Mouse (Mus musculus) urinary bladder, adult 2 months (tissue): ENCODE measurements around the gene Abcf2. TPM values are rescaled to one million over a fixed set of nuclear protein-coding genes. Genes with fewer than 3 reads are reported as not detected.
A peak's percentile ranks its signal among the peaks of the same experiment; 100 is the strongest.

ENCODE experiments used
- DNase-seq: peaks from one replicate; pipeline ENCODE4 v3.0.0; 2022; ENCODE audit warnings: low spot score
- polyA plus RNA-seq: library from polyadenylated mRNA; depleted of rRNA; stranded (reverse); fragments of >200 nt; gene quantifications from 2 replicates; pipeline ENCODE4 v1.2.3, GENCODE M21; 2012

The Abcf2 gene
- polyA plus RNA-seq, 1 experiment, result 50.0 TPM

DNA sequence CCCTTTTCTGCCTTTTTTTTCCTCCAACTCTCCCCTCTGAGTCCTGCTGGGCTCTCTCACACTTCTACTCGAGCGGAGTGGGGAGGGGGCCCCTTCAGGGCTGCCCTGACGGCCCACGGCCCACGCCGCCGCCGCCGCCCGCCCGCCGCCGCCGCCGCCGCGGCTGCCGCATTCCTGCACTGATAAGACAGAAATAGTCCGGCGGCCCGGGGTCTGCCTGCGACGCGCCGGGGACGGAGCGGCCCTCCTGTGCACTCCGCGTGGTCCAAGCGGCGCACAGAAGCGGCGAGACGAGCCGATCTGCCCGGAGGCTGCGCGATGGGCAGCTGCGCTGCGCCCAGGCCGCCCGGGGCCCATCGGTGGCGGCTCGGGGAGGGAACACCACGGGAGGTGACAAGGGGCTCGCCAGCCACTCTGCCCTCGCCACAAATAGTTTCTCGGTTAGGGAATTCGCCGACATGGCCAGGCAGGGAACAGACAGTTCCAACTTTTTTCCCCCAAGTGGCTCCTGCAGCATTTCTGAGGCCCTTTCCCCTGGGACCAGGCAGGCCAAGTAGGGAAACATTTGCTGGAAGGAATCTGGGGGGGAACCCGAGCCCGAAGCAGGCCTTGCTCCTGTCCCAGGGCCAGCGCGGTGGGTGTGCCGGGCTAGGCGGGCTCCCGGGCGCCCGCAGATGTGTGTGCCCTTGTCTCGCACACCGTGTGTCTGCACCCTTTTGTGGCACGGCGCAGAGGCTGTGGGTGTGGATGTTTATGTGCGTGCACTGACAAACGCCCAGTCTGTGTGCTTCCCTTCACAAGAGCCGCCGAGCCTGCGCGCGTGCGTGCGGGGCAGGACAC lies 24.9 kb upstream of the Abcf2 start:
- DNase-seq, result peak; percentile 68

DNA sequence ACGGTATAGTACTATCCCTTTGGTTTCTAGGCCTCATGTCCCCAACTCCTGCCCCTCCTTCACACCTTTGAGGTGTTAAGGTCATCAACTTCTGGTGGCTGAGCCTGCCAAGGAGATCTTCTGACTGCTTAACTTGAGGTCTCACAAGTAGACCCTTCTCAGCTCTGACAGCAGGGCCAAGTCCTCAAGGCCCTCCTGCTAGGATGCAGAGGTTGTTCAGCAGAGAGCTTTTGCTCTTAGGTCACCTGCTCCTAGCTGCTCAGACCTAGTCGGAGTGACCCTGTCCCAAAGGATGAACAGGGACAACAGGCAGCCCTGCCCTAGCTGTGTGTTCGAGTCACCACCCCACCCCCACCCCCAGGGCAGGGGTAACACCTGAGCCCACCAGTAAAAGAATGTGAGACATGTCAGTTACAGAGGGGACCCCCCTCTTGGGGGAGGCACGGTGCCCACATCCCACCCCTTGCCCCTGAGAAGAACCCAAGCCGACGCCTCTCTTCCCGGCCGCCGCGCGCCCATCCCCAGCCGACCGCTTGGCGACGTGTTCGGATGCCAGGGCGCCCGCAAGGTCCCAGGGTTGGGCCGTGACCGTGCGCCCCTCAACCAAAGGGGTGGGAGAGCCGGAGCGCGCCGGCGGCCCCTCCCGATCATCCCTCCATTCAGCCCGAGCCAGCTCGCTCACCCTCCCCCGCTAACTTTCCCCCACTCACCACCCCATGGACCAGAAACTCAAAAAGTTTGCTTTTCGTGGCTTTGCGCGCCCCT lies 24.0 kb upstream of the Abcf2 start:
- DNase-seq, result no peak

DNA sequence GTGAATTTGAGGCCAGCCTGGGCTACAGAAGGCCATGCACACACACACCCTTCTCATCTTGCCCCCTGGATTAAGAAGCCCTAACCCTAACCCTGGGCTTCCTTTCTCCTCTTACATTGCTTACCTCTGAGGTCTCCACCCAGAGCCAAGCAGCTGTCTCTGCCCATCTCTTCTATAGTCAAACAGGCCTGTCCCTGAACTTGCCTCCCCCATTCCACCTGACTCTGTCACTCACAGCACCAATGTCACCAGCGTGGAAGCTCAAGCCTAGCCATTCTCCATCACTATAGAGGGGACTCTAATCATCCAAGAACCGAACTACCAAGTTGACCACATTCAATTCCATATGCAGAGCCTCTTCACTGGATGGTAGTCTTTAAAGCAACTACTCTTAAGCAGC lies 23.0 kb upstream of the Abcf2 start:
- no peak for DNase-seq

DNA sequence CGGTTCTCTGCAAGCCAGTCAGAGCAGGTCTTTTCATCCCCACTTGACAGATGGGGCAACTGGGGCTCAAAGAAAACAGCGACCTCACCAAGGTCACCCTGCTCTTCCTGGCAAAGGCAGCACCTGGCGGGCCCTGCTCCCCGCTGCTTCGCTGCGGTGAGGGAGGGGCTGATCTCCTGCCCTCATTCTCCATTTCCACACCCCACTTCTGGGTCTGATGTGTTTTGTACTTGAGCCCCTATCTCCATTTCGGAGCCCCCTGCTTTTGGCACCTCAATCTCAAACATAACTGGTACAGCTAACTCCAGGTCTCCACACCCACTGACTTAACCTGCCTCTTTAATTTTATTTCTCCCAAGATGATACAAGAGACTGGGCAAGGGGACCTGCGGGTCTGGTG lies 21.9 kb upstream of the Abcf2 start:
- no peak for DNase-seq

DNA sequence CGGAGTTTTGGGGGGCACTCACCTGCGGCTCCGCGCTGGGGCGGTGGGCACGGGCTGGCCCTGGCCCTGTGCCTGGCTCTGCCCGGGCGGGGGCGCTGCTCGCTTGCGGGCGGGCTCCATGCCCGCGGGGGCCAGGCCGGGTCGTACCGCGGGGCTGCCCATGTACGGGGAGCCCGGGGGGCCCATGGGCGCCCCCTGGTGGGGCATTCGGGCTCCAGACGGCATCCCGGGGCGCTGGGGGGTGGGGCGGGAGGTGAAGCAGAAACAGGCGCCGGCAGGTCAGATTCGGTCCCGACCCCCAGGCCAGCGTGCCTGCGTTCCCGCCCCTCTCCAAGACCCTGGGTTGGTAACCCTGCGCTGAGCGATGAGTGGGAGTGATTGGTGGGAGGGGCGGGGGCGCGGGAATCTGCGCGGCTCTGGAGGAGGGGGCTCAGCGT lies 21.3 kb upstream of the Abcf2 start:
- peak; percentile 61 for DNase-seq

DNA sequence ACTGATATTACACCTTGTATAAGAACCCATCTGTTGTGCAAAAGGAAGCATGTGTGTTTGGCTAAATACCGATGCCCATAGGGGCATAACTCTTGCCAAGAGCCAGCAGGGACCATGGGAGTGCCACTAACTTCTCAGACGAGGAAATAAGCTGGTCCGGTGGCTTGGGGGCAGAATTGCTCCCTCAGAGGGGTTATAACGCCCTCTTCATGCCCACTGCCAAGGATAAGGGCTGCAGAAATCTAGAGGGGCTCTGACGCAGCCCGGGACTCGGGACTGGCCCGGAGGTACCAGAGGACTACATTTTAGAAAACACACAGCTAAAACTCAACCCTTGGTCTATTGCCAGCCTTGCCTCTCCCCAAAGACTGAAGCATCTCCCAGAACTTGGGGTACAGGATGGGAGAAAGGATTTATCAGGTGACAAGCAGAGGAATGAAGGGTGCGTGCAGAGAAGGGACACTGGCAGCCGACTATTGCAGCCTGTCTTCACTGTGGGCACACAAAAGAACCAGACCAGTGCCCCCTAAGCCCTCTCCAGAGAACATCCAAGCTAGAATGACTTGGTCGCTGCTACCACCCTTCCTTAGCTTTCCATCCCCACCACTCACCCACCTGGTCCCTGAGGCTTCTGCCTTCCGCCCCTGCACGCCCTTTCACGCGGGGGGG lies 20.8 kb upstream of the Abcf2 start:
- DNase-seq, result no peak

DNA sequence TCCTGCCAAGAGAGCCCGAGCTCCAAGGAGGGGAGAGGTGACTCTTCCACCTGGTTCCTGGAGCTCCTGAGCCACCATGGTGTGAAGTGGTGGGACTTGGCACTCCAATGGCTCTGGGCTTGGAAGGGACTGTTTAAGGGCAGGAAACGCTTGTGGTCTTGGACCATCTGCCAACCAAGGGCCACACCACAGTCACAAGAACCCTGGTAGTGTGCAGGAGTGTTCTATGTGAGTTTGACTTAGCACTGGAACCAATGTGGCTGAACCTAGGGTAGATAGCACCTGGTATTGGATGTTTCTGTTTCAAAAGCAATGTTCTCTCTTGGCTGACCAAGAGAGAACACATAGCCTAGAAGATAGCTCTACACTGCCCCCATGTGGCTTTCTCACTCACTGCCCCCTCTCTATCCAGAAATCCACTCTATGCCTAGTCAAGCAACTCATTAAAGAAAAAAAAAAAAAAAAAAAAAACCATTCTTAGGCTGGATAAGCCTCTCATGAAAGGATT lies 20.0 kb upstream of the Abcf2 start:
- no peak for DNase-seq

DNA sequence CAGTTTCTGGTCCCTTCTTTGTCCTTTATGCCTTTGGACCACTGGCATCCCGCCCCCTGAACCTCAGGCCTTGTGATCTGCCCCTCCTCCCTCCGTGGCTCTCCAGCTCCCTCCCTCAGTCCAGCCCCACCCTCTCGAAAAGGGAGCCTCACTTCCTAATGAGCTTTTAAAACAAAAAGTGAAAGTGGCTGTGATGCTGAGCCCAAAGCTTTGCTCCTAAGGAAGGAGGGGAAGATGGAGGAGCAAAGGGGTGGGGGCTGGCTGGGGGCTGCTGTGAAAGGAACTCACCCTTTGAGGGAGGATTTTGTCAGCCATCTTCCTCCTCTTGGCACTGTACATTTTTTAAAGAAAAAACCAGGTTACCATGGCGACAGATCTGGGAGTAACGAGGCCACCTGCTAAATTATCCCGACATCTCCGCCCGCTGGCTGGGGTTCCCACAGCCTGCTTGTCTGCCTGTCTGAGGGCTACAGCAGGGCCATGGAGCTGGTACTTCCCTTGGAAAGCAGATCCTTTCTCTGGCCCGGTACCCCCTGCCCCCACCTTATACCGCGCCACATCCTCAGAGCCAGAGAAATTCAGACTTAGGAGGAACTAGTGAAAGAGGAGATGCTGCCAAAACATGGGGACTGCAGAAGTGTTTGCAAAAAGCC lies 19.4 kb upstream of the Abcf2 start:
- DNase-seq, result no peak

DNA sequence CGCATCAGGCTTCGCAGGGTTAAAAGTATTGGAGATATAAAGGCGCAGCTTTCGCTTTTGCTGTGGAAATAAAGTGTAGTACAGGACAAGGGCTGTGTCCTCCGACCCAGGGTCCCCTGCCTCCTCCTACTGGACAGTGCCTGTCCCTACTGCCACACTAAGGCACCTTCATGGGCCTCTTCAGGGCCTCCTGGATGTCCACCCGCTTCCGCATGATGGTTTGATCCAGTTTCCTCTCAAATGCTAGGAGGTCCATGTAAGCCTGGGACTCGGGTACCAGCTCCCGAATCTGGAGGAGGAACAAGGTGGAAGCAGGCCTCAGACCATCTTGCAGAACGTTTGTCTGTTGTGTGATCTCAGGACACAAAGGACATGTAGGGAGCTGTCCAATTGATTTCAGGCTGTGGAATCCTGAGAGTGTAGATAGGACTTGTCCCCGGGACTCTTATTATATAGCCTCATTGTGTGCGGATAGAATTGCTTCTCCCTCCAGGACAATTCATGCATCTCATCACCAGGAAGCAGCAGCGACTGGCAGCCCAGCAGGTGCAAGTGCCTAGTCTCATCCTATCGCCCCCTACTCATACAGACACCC lies 18.6 kb upstream of the Abcf2 start:
- DNase-seq, result no peak

DNA sequence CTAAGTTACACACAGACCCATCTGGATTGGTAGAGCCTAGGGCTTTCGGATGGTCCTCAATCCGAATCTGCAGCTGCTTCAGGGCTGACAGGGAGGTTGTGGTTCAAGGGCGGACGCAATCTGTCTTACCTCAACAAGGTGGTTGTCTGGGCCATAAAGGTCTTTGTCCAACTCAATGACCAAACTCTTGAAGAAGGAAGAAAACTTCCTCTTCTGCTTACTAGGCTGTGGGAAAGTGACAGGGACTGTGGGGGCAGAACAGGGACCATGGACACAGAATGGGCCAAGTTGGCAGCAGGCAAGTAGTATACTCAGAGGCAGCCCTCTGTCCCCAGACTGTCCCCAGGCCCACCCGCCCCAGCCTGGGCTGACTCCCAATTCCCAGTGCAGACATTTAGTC lies 18.0 kb upstream of the Abcf2 start:
- no peak for DNase-seq

DNA sequence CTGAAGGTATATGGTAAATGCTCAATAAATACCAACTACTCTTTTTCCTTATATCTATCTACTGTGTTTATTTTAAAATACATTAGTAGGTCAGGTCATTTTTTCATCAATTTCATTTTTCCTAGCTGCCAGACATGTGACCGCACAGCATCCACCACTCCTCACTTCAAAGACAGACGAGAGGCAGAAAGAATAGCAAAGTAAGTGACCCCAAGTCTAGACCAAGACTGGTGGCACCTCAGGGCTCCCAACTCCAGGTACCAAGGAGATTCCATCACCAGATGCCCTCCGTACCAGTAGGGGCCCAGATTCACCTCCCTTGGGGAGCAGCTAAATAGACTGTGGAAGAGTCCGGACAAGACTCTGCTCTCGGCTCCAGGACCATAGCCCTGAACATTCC lies 17.1 kb upstream of the Abcf2 start:
- DNase-seq, result no peak

DNA sequence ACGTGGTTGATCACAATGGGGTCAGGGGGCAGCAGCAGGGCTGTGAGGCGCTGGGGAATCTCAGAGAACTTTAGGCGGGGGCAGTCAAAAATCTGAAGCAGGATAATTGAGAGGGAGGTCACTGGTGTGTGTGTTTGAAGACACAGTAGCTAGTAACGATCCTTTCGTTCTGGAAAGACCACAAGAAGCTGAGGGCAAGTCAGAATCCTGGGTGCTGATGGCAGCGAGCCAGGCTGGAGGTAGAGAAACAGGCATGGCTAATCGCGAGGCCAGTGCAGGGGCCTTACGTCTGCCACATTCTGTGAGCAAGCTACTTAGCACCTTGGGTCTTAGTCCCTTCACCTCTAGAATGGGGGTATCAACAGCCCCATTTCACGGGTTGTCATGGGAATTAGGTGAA lies 16.7 kb upstream of the Abcf2 start:
- DNase-seq, result no peak

DNA sequence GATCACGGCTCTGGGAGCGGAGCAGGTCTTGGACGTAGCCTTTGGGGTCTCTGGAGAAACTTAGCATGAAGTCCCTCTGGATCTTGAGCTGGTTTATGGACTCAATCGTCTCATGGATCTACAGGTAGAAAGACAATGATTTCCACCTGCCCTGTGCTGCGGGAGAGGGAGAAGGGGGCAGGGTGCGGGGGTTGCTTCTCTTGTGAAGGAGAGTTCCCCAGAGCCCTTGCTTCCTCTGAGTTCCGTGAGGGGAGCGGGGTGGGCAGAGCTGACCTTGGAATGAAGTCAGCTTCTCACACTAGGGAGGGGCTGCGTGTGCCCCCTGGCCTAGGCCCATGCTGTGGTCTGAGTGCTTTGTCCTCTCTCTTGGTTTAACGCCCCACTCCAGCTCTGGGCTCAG lies 16.0 kb upstream of the Abcf2 start:
- DNase-seq, result no peak

DNA sequence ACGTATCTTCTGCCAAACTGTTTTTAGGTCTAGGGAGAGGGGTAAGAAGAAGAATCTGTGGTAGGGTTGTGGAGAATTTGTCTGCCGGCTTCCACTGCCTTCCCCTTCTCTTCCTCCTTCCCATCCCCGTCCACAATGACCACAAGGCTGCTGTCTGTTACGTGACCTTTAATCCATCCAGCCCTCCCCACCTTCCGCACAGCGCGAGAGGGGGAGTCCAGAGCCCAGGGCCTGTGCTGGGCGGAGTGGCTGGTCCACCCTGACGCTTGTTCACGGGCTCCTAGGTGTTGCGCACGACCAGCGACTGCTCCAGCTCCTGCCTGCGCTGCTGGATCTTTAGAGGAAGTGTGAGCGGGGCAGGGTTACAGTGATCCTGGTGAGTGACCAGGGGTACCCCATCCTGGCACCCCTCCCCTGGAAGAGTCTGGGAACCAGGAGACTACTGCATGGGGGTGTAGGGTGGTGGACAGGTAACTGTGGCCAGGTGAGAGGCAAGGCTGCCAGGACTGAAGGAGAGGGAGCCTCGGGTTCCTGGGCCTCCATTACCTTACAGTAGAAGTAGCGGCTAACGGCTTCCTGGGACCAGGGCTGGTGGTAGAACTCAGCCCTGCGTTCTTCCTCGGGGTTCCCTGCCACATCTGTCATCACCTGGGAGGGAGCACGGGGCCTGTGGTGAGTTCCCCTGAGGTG lies 15.3 kb upstream of the Abcf2 start:
- no peak for DNase-seq

DNA sequence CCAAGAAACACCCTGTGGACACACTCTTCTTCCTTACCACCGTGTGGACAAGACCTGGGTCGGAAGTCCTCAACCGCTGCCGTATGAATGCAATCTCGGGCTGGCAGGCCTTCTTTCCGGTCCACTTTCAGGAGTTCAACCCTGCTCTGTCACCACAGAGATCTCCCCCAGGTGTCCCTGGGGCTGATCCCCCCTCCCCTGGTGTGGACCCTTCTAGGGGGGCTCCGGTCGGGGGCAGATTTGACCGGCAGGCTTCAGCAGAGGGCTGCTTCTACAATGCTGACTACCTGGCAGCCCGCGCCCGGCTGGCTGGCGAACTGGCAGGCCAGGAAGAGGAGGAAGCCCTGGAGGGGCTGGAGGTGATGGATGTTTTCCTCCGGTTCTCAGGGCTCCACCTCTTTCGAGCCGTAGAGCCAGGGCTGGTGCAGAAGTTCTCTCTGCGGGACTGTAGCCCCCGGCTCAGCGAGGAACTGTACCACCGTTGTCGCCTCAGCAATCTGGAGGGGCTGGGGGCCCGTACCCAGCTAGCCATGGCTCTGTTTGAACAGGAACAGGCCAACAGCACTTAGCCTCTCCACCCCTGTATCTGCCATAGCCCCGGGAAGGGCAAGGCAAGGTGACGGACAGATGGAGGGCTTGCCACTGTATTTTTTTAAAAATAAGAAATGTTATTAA lies 14.7 kb upstream of the Abcf2 start:
- no peak for DNase-seq

DNA sequence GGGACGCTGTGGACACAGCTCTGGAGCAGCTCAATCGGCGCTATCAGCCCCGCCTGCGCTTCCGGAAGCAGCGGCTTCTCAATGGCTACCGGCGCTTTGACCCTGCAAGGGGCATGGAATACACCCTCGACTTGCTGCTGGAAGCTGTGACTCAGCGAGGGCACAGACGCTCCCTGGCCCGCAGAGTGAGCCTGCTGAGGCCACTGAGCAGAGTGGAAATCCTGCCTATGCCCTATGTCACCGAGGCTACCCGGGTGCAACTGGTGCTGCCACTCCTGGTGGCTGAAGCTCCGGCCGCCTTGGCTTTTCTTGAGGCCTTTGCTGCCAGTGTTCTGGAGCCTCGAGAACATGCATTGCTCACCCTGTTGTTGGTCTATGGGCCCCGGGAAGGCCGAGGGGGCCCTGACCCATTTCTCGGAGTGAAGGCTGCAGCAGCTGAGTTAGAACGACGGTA lies 14.0 kb upstream of the Abcf2 start:
- no peak for DNase-seq

DNA sequence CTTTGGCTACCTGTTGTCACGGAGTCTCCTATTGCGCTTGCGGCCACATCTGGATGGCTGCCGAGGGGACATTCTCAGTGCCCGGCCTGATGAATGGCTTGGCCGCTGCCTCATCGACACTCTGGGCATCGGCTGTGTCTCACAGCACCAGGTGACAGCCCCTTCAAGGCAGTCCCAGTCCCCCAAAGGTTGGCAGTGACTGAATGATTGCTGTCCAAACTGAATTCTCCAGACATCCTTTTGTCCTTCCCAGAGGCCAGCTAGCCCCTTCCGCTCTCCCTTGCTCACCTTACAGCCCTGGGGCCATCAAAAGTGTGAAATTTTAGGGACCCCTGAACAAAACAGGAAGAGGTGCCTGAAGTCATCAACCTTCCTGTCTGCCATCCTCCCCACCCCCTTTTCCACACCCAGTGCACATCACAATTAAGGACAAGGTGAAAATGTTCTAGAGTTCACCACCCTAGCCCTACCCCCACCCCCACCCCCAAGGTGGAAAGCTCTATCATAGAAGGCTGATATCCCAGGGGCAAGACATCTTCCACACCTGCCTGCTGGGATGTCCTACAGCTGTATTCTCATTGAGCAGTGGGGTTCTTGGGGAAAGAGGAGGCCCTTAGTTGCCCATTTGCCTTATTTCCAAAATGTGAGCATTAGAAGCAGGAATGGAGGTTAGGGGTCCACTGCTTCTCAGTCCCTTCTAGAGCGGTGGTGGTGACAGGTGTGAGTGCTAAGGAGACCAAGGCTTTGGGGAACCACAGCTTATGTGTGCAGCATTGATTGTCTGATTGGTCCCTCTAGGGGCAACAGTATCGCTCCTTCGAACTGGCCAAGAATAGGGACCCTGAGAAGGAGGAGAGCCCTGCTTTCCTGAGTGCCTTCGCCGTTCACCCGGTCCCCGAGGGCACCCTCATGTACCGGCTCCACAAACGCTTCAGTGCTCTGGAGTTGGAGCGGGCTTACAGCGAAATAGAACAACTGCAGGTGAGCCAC lies 12.5 kb upstream of the Abcf2 start:
- no peak for DNase-seq

DNA sequence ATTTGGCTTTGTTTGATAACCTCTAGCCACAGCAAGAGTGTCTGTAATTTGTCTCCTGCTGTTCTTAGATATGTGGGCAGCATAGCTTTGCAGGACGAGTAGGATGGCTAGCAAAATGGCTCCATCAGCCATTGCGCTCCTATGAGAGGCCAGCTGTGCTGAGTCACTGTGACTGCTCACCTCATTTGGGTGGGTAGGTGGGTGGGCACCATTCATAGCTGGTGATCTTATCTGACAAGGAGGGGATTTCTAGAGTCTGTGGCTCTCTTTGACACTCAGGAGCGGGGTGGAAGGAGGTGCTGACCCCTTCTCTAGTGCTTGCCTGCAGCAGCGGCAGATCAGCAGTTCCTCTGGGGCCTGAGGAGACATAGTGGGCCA lies 9.9 kb upstream of the Abcf2 start:
- DNase-seq, result no peak
